Mouse (Mus musculus): Measurements from ENCODE around the gene Ankzf1. TPM values are rescaled to one million over a fixed set of nuclear protein-coding genes. Genes with fewer than 3 reads are reported as not detected.
A peak's percentile ranks its signal among the peaks of the same experiment; 100 is the strongest.

Gene Ankzf1
- polyA plus RNA-seq, 1 experiment, result 17.4 TPM

DNA sequence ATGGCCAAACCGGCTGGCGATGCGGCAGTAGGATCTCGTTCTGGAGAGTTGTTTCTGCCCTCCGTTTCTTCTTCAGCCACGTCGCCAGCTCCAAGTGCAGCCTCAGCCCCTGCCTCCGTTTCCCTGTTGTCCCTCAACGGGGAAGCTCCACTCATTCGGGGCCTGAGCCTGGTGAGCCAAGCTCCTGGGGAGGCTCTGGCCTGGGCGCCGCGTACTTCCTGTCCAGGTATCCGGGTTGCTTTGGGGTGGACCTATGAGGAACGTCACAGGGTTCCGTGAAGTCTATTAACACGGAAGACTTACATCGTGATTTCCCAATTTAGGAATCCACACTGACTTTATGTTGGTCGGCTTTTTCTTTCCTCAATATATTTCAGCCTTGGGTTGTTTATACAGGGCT is 501 bp downstream of the Ankzf1 start:
- 0 out of 2 replicates have a peak, but pooled peaks cover 5% of the 10 kb centered on the region for H3K36me3 ChIP-seq (ENCODE audit: control insufficient read depth, insufficient read depth, low read length, poor library complexity, severe bottlenecking)
- no peaks in the 10 kb centered on the region for H3K9me3 ChIP-seq (replicated peaks; ENCODE audit: control insufficient read depth, insufficient read depth, low read length, poor library complexity, severe bottlenecking)
- H3K27ac ChIP-seq (ENCODE audit: insufficient read depth, low read length), result peak overlapping the region; percentile 22; the same call in 1 of the 2 replicates
- H3K4me3 ChIP-seq (ENCODE audit: low read depth, low read length), result peak overlapping the region; percentile 76
- H3K9ac ChIP-seq (ENCODE audit: low read depth, poor library complexity, severe bottlenecking), result peak overlapping the region; percentile 58
- H3K4me1 ChIP-seq (ENCODE audit: control insufficient read depth, insufficient read depth, low read length), result no peaks in the 10 kb centered on the region
- no peak for TF ChIP-seq CTCF (IDR thresholded peaks at IDR 0.05; ENCODE audit: low read depth, low read length)
- no peak for TF ChIP-seq POLR2A (IDR thresholded peaks at IDR 0.05; ENCODE audit: insufficient read depth, low read length)
- TF ChIP-seq EP300 (IDR thresholded peaks at IDR 0.05; ENCODE audit: insufficient read depth, low read depth, low read length), result no peak
- H3K27me3 ChIP-seq (ENCODE audit: control insufficient read depth, insufficient read depth, low read length, poor library complexity, severe bottlenecking), result no peaks in the 10 kb centered on the region

- Histone ChIP-seq H3K9ac (ENCODE audit: low read depth, poor library complexity, severe bottlenecking) (no peak overlapping the region), H3K36me3 (ENCODE audit: control insufficient read depth, insufficient read depth, low read length, poor library complexity, severe bottlenecking) (peaks cover 8% of the 10 kb centered on the region), H3K27ac (ENCODE audit: insufficient read depth, low read length) (no peak overlapping the region), H3K4me1 (ENCODE audit: control insufficient read depth, insufficient read depth, low read length) (no peaks in the 10 kb centered on the region), H3K9me3 (replicated peaks; ENCODE audit: control insufficient read depth, insufficient read depth, low read length, poor library complexity, severe bottlenecking) (no peaks in the 10 kb centered on the region), H3K4me3 (ENCODE audit: low read depth, low read length) (no peak overlapping the region), H3K27me3 (ENCODE audit: control insufficient read depth, insufficient read depth, low read length, poor library complexity, severe bottlenecking) (no peaks in the 10 kb centered on the region)
- TF ChIP-seq CTCF (IDR thresholded peaks at IDR 0.05; ENCODE audit: low read depth, low read length) (no peak), EP300 (IDR thresholded peaks at IDR 0.05; ENCODE audit: insufficient read depth, low read depth, low read length) (no peak), POLR2A (IDR thresholded peaks at IDR 0.05; ENCODE audit: insufficient read depth, low read length) (no peak)
These were observed 9.3 kb downstream of the Ankzf1 start for GRCm38 (mm10) chr1:75201236-75201635.

GRCm38 (mm10) chr1:75208967-75209678 is 17.2 kb downstream of the Ankzf1 start:
- peaks cover 12% of the 10 kb centered on the region for H3K36me3 ChIP-seq (ENCODE audit: control insufficient read depth, insufficient read depth, low read length, poor library complexity, severe bottlenecking)
- H3K4me3 ChIP-seq (ENCODE audit: low read depth, low read length), result peak overlapping the region; percentile 64
- H3K27ac ChIP-seq (ENCODE audit: insufficient read depth, low read length), result no peak overlapping the region
- H3K4me1 ChIP-seq (ENCODE audit: control insufficient read depth, insufficient read depth, low read length), result peaks cover 2% of the 10 kb centered on the region
- TF ChIP-seq POLR2A (IDR thresholded peaks at IDR 0.05; ENCODE audit: insufficient read depth, low read length) (no peak), CTCF (IDR thresholded peaks at IDR 0.05; ENCODE audit: low read depth, low read length) (no peak), EP300 (IDR thresholded peaks at IDR 0.05; ENCODE audit: insufficient read depth, low read depth, low read length) (no peak)
- H3K9me3 ChIP-seq (replicated peaks; ENCODE audit: control insufficient read depth, insufficient read depth, low read length, poor library complexity, severe bottlenecking), result no peaks in the 10 kb centered on the region
- no peaks in the 10 kb centered on the region for H3K27me3 ChIP-seq (ENCODE audit: control insufficient read depth, insufficient read depth, low read length, poor library complexity, severe bottlenecking)
- H3K9ac ChIP-seq (ENCODE audit: low read depth, poor library complexity, severe bottlenecking), result peak overlapping the region; percentile 55

DNA sequence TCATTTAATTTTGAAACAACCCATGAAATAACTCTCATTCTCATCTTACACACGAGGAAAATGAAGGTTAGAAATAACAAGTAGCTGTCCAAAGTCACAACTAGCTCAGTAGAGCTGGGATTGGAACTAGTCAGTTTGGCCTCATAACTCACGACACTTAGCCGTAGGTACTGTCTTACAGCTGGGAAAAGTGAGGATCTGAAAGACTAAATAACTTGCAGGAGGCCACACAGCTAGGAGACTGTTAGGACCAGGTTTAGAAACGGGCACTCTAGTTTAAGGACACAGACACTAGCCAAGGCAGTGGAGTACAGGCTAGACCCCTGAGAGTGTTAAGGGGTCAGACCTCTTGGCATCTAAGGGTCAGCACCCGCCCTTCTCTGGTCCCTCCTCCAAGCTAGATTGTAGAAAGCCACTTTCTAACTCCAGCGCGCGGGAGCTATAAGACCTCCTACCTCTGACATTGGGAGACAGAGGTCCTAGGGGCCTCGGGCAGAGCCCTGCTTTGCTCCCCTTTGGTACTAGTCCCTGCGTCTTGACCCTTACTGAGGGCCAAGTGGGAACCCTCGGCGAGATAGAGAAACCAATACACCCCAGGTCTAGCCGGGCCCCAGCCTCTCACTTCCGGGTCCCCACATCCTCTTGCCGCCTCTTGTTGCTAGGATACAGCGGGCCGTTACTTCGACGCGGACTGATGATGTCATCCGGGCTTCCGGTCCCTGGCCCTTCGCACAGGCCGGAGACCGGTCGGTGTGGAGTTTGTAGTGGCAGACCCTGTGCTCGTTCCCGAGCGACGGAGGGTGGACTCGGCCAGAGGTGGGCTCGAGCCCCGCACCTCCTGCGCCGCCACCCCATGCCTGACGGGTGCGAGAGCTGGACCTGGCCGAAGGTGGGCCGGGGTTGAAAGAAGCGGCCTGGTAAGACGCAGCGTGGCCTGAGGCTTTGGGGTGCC is 18.5 kb downstream of the Ankzf1 start, which contains the start of the genes Glb1l and Stk16:
TSS of gene Glb1l (minus strand) at position 678 of the 952 bp plus-strand sequence.
TSS of gene Stk16 (plus strand) at position 703 of the 952 bp plus-strand sequence.
- Histone ChIP-seq H3K9ac (ENCODE audit: low read depth, poor library complexity, severe bottlenecking) (peak within 1 kb of the TSS; percentile 79), H3K36me3 (ENCODE audit: control insufficient read depth, insufficient read depth, low read length, poor library complexity, severe bottlenecking) (peaks cover 24% of the 10 kb centered on the region), H3K27me3 (ENCODE audit: control insufficient read depth, insufficient read depth, low read length, poor library complexity, severe bottlenecking) (no peaks in the 10 kb centered on the region), H3K4me1 (ENCODE audit: control insufficient read depth, insufficient read depth, low read length) (peaks cover 2% of the 10 kb centered on the region), H3K27ac (ENCODE audit: insufficient read depth, low read length) (no peak within 1 kb of the TSS), H3K4me3 (ENCODE audit: low read depth, low read length) (peak within 1 kb of the TSS; percentile 97), H3K9me3 (replicated peaks; ENCODE audit: control insufficient read depth, insufficient read depth, low read length, poor library complexity, severe bottlenecking) (no peaks in the 10 kb centered on the region)
- TF ChIP-seq EP300 (IDR thresholded peaks at IDR 0.05; ENCODE audit: insufficient read depth, low read depth, low read length), result no peak
- TF ChIP-seq POLR2A (IDR thresholded peaks at IDR 0.05; ENCODE audit: insufficient read depth, low read length), result peak; percentile 54
- TF ChIP-seq CTCF (IDR thresholded peaks at IDR 0.05; ENCODE audit: low read depth, low read length), result no peak

GRCm38 (mm10) chr1:75211141-75211708 is 19.3 kb downstream of the Ankzf1 start:
- peak overlapping the region; percentile 79 for H3K9ac ChIP-seq (ENCODE audit: low read depth, poor library complexity, severe bottlenecking)
- H3K9me3 ChIP-seq (replicated peaks; ENCODE audit: control insufficient read depth, insufficient read depth, low read length, poor library complexity, severe bottlenecking), result no peaks in the 10 kb centered on the region
- H3K4me3 ChIP-seq (ENCODE audit: low read depth, low read length), result peak overlapping the region; percentile 97
- H3K4me1 ChIP-seq (ENCODE audit: control insufficient read depth, insufficient read depth, low read length), result peaks cover 2% of the 10 kb centered on the region
- TF ChIP-seq CTCF (IDR thresholded peaks at IDR 0.05; ENCODE audit: low read depth, low read length) (no peak), POLR2A (IDR thresholded peaks at IDR 0.05; ENCODE audit: insufficient read depth, low read length) (no peak), EP300 (IDR thresholded peaks at IDR 0.05; ENCODE audit: insufficient read depth, low read depth, low read length) (no peak)
- peaks cover 32% of the 10 kb centered on the region for H3K36me3 ChIP-seq (ENCODE audit: control insufficient read depth, insufficient read depth, low read length, poor library complexity, severe bottlenecking)
- no peaks in the 10 kb centered on the region for H3K27me3 ChIP-seq (ENCODE audit: control insufficient read depth, insufficient read depth, low read length, poor library complexity, severe bottlenecking)
- no peak overlapping the region for H3K27ac ChIP-seq (ENCODE audit: insufficient read depth, low read length)
